Mouse (Mus musculus): ENCODE results near the gene Fam120a. TPM values are rescaled to one million over a fixed set of nuclear protein-coding genes. Genes with fewer than 3 reads are reported as not detected.
A peak's percentile ranks its signal among the peaks of the same experiment; 100 is the strongest.

The Fam120a gene
- polyA plus RNA-seq, 1 experiment from 2014 or later: 18.1 TPM

GRCm38 (mm10) chr13:48863556-48863955 is 104.3 kb downstream of the Fam120a start:
- H3K4me3 ChIP-seq (ENCODE audit: low read depth, low read length): no peak overlapping the region

GRCm38 (mm10) chr13:48861913-48862312 is 105.9 kb downstream of the Fam120a start:
- Histone ChIP-seq H3K27me3 (ENCODE audit: control insufficient read depth, insufficient read depth, low read length) (no peaks in the 10 kb centered on the region), H3K4me1 (replicated peaks; ENCODE audit: control insufficient read depth, insufficient read depth) (peaks cover 13% of the 10 kb centered on the region), H3K9me3 (ENCODE audit: control insufficient read depth, low read length) (no peaks in the 10 kb centered on the region), H3K9ac (ENCODE audit: low read length) (no peak overlapping the region), H3K4me3 (ENCODE audit: low read depth, low read length) (no peak overlapping the region), H3K36me3 (ENCODE audit: control insufficient read depth, insufficient read depth, low read length) (no peaks in the 10 kb centered on the region), H3K4me2 (replicated peaks; ENCODE audit: low read depth) (no peak overlapping the region), H3K27ac (replicated peaks) (no peak overlapping the region)
- WGBS: 75% methylated on average over 1 of the region's 1 CpGs
- TF ChIP-seq EP300 (optimal IDR thresholded peaks at IDR 0.05) (no peak), CTCF (IDR thresholded peaks at IDR 0.05; ENCODE audit: low read depth) (no peak)
- DNase-seq (ENCODE audit: low spot score) (no peak), ATAC-seq (ENCODE audit: low FRiP score, low TSS enrichment) (no peak)

More at GRCm38 (mm10) chr13:48863556-48863955, 104.3 kb downstream of the Fam120a start:
- Histone ChIP-seq H3K4me2 (replicated peaks; ENCODE audit: low read depth) (no peak overlapping the region), H3K9ac (ENCODE audit: low read length) (no peak overlapping the region), H3K9me3 (ENCODE audit: control insufficient read depth, low read length) (no peaks in the 10 kb centered on the region), H3K27me3 (ENCODE audit: control insufficient read depth, insufficient read depth, low read length) (no peaks in the 10 kb centered on the region), H3K36me3 (ENCODE audit: control insufficient read depth, insufficient read depth, low read length) (no peaks in the 10 kb centered on the region), H3K4me1 (replicated peaks; ENCODE audit: control insufficient read depth, insufficient read depth) (peaks cover 8% of the 10 kb centered on the region; the same call in 1 of the 2 replicates), H3K27ac (replicated peaks) (no peak overlapping the region)
- ATAC-seq (ENCODE audit: low FRiP score, low TSS enrichment) (no peak), DNase-seq (ENCODE audit: low spot score) (no peak)
- TF ChIP-seq CTCF (IDR thresholded peaks at IDR 0.05; ENCODE audit: low read depth): no peak
- TF ChIP-seq EP300 (optimal IDR thresholded peaks at IDR 0.05): no peak
- 51% methylated on average over 9 of the region's 9 CpGs for WGBS

- Histone ChIP-seq H3K4me2 (replicated peaks; ENCODE audit: low read depth) (no peak overlapping the region), H3K27ac (replicated peaks) (no peak overlapping the region), H3K9ac (ENCODE audit: low read length) (0 out of 2 replicates have a peak overlapping the region, but pooled peaks have one; percentile 27), H3K36me3 (ENCODE audit: control insufficient read depth, insufficient read depth, low read length) (no peaks in the 10 kb centered on the region), H3K4me1 (replicated peaks; ENCODE audit: control insufficient read depth, insufficient read depth) (peaks cover 18% of the 10 kb centered on the region), H3K4me3 (ENCODE audit: low read depth, low read length) (no peak overlapping the region), H3K27me3 (ENCODE audit: control insufficient read depth, insufficient read depth, low read length) (no peaks in the 10 kb centered on the region), H3K9me3 (ENCODE audit: control insufficient read depth, low read length) (no peaks in the 10 kb centered on the region)
- 65% methylated on average over 4 of the region's 4 CpGs for WGBS
- no peak for DNase-seq (ENCODE audit: low spot score)
- no peak for ATAC-seq (ENCODE audit: low FRiP score, low TSS enrichment)
- no peak for TF ChIP-seq CTCF (IDR thresholded peaks at IDR 0.05; ENCODE audit: low read depth)
Observed at GRCm38 (mm10) chr13:48858779-48859178, 109.0 kb downstream of the Fam120a start.

GRCm38 (mm10) chr13:48858054-48858453 is 109.8 kb downstream of the Fam120a start:
- no peak for ATAC-seq (ENCODE audit: low FRiP score, low TSS enrichment)
- H3K9me3 ChIP-seq (ENCODE audit: control insufficient read depth, low read length): no peaks in the 10 kb centered on the region
- TF ChIP-seq CTCF (IDR thresholded peaks at IDR 0.05; ENCODE audit: low read depth) (no peak), EP300 (optimal IDR thresholded peaks at IDR 0.05) (no peak)
- H3K27me3 ChIP-seq (ENCODE audit: control insufficient read depth, insufficient read depth, low read length): no peaks in the 10 kb centered on the region
- H3K9ac ChIP-seq (ENCODE audit: low read length): peak overlapping the region; percentile 27
- no peak overlapping the region for H3K4me2 ChIP-seq (replicated peaks; ENCODE audit: low read depth)
- H3K4me3 ChIP-seq (ENCODE audit: low read depth, low read length): no peak overlapping the region
- H3K27ac ChIP-seq (replicated peaks): peak overlapping the region; percentile 49; the same call in 1 of the 2 replicates
- no peaks in the 10 kb centered on the region for H3K36me3 ChIP-seq (ENCODE audit: control insufficient read depth, insufficient read depth, low read length)
- DNase-seq (ENCODE audit: low spot score): no peak
- peaks cover 14% of the 10 kb centered on the region for H3K4me1 ChIP-seq (replicated peaks; ENCODE audit: control insufficient read depth, insufficient read depth)
- 57% methylated on average over 6 of the region's 6 CpGs for WGBS

- Histone ChIP-seq H3K9me3 (ENCODE audit: control insufficient read depth, low read length) (no peaks in the 10 kb centered on the region), H3K9ac (ENCODE audit: low read length) (0 out of 2 replicates have a peak overlapping the region, but pooled peaks have one; percentile 18), H3K4me2 (replicated peaks; ENCODE audit: low read depth) (no peak overlapping the region), H3K27me3 (ENCODE audit: control insufficient read depth, insufficient read depth, low read length) (no peaks in the 10 kb centered on the region), H3K36me3 (ENCODE audit: control insufficient read depth, insufficient read depth, low read length) (no peaks in the 10 kb centered on the region), H3K4me1 (replicated peaks; ENCODE audit: control insufficient read depth, insufficient read depth) (peaks cover 14% of the 10 kb centered on the region), H3K4me3 (ENCODE audit: low read depth, low read length) (no peak overlapping the region), H3K27ac (replicated peaks) (peak overlapping the region; percentile 53)
- DNase-seq (ENCODE audit: low spot score) (no peak), ATAC-seq (ENCODE audit: low FRiP score, low TSS enrichment) (no peak)
- TF ChIP-seq CTCF (IDR thresholded peaks at IDR 0.05; ENCODE audit: low read depth) (no peak), EP300 (optimal IDR thresholded peaks at IDR 0.05) (no peak)
- 30% methylated on average over 7 of the region's 7 CpGs for WGBS
Observed at GRCm38 (mm10) chr13:48857246-48857932, 110.4 kb downstream of the Fam120a start.

GRCm38 (mm10) chr13:48853947-48854346 is 113.9 kb downstream of the Fam120a start:
- ATAC-seq (ENCODE audit: low FRiP score, low TSS enrichment) (peak; percentile 32; the same call in 1 of the 2 replicates), DNase-seq (ENCODE audit: low spot score) (no peak)
- H3K9me3 ChIP-seq (ENCODE audit: control insufficient read depth, low read length): no peaks in the 10 kb centered on the region
- no peak for TF ChIP-seq EP300 (optimal IDR thresholded peaks at IDR 0.05)
- TF ChIP-seq CTCF (IDR thresholded peaks at IDR 0.05; ENCODE audit: low read depth): peak; percentile 30
- no peaks in the 10 kb centered on the region for H3K27me3 ChIP-seq (ENCODE audit: control insufficient read depth, insufficient read depth, low read length)
- H3K27ac ChIP-seq (replicated peaks): no peak overlapping the region; the same call in 1 of the 2 replicates
- H3K4me2 ChIP-seq (replicated peaks; ENCODE audit: low read depth): no peak overlapping the region
- H3K36me3 ChIP-seq (ENCODE audit: control insufficient read depth, insufficient read depth, low read length): no peaks in the 10 kb centered on the region
- WGBS: 55% methylated on average over 3 of the region's 3 CpGs
- H3K4me3 ChIP-seq (ENCODE audit: low read depth, low read length): no peak overlapping the region
- no peak overlapping the region for H3K9ac ChIP-seq (ENCODE audit: low read length)
- peaks cover 18% of the 10 kb centered on the region for H3K4me1 ChIP-seq (replicated peaks; ENCODE audit: control insufficient read depth, insufficient read depth)

Data from stomach, postnatal 0 days (tissue).